Mouse (Mus musculus) NIH3T3 (cell line): Measurements from ENCODE around the gene Arhgap10.

Source experiments
- DNase-seq: peaks from one replicate; pipeline ENCODE4 v3.0.0-alpha.2; 2012; ENCODE audit warnings: low read depth

Gene Arhgap10

DNA sequence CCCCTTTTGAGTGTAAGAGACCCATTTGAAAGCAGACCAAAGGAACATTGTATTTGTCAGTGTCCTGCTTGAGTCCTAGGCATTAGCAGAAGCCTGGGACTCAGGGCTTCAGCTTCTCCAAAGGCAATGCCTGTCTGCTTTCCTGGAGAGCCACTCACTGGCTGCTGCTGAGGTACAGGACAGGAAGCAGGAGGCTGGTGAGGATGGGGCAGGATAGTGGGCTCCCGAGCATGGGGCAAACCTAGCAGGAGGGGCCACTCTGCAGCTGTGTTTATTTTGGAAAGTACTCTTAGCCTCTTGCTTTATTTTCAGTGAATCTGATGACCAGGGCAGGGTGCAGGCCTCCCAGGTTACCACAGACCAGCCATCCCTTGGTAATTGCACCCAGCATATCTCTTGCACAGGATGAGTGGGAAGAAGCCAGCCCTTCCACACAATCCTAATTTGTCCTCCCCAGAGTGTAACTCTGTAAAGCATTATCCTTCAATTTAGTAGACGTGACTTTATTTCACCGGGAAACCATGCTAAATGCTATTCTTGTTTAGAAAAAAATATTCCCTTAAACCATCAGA is 303.8 kb downstream of the Arhgap10 start:
- DNase-seq: no peak

GRCm38 (mm10) chr8:77209297-77209696 is 308.5 kb downstream of the Arhgap10 start:
- DNase-seq: no peak
